Mouse (Mus musculus) lung, postnatal 4 days (tissue): ENCODE data around the gene Plekhg5.

Experiments
- DNase-seq, 2 experiments: peaks; one replicate each; pipeline ENCODE4 v3.0.0; 2021

The Plekhg5 gene

GRCm38 (mm10) chr4:152097911-152098799 lies 25.9 kb downstream of the Plekhg5 start:
- peak; percentile 57 to 71 for DNase-seq

GRCm38 (mm10) chr4:152100541-152100940 lies 28.2 kb downstream of the Plekhg5 start:
- no peak for DNase-seq

GRCm38 (mm10) chr4:152101081-152101653 lies 28.9 kb downstream of the Plekhg5 start:
- peak in 1 of 2 experiments; percentile 24 for DNase-seq

GRCm38 (mm10) chr4:152101921-152102320 lies 29.6 kb downstream of the Plekhg5 start:
- DNase-seq = no peak

GRCm38 (mm10) chr4:152103025-152103424 lies 30.7 kb downstream of the Plekhg5 start:
- DNase-seq = peak; percentile 72 to 86

- no peak for DNase-seq
Observed at GRCm38 (mm10) chr4:152106746-152107145, 34.4 kb downstream of the Plekhg5 start.

GRCm38 (mm10) chr4:152107493-152107892 lies 35.2 kb downstream of the Plekhg5 start:
- peak; percentile 82 to 91 for DNase-seq

- peak; percentile 87 to 89 for DNase-seq
Observed at GRCm38 (mm10) chr4:152107971-152108509, 35.7 kb downstream of the Plekhg5 start.

GRCm38 (mm10) chr4:152108673-152109072 lies 36.4 kb downstream of the Plekhg5 start:
- DNase-seq = no peak

- no peak for DNase-seq
Observed at GRCm38 (mm10) chr4:152109509-152109908, 37.2 kb downstream of the Plekhg5 start.

GRCm38 (mm10) chr4:152110689-152111088 lies 38.4 kb downstream of the Plekhg5 start:
- no peak for DNase-seq

GRCm38 (mm10) chr4:152112329-152112728 lies 40.0 kb downstream of the Plekhg5 start:
- no peak for DNase-seq

GRCm38 (mm10) chr4:152114080-152114479 lies 41.8 kb downstream of the Plekhg5 start:
- DNase-seq = no peak

- no peak for DNase-seq
Observed at GRCm38 (mm10) chr4:152115921-152116612, 43.8 kb downstream of the Plekhg5 start, which contains the start of gene Tnfrsf25. Tnfrsf25 (plus strand) TSS chr4:152115934.

GRCm38 (mm10) chr4:152117538-152117937 lies 45.2 kb downstream of the Plekhg5 start:
- no peak for DNase-seq

GRCm38 (mm10) chr4:152119396-152120292 lies 47.3 kb downstream of the Plekhg5 start:
- DNase-seq = peak; percentile 64 to 72

GRCm38 (mm10) chr4:152120311-152121182 lies 48.2 kb downstream of the Plekhg5 start:
- DNase-seq = no peak

- DNase-seq = no peak
Observed at GRCm38 (mm10) chr4:152121183-152121505, 48.8 kb downstream of the Plekhg5 start.

GRCm38 (mm10) chr4:152124361-152124961 lies 52.2 kb downstream of the Plekhg5 start:
- no peak for DNase-seq

GRCm38 (mm10) chr4:152125161-152126025 lies 53.1 kb downstream of the Plekhg5 start:
- peak; percentile 48 to 69 for DNase-seq
